Mouse (Mus musculus) lung, postnatal 0 days (tissue): ENCODE data around the gene Syndig1l.

Experiments used
- CTCF ChIP-seq: IDR thresholded peaks from 2 replicates; pipeline ENCODE4 v1.5.1; 2016; ENCODE audit warnings: antibody characterized with exemption, mild to moderate bottlenecking
- EP300 ChIP-seq: IDR thresholded peaks from 2 replicates; pipeline ENCODE4 v1.6.1; 2016; ENCODE audit warnings: antibody characterized with exemption, mild to moderate bottlenecking, control low read depth

DNA sequence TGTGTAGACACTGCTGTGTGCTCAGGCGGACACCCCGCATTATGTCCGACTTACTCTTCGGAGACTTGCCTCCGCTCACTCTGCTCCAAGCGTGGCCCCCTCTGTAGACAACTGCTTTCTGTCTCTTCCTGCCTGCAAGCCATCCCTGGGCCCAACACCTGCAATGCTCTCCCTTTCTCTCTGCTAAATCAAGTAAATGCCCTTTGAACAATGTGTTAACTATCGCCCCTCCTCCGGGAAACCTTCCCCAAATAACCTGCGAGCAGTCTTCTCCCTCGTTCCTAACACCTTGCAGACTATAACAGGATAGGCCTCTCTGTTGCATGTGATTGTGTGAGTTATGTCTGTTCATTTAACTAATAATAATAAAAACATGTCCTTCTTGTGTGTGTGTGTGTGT is 44.9 kb upstream of the Syndig1l start:
- no peak for TF ChIP-seq EP300
- no peak for TF ChIP-seq CTCF
